8 mouse cellular contexts compared by ENCODE assay signal in genomic region chr9:123531234-123531633, GRCm38 (mm10). TPM values are rescaled to one million over a fixed set of nuclear protein-coding genes. Genes with fewer than 3 reads are reported as not detected.
DNase-seq lines count a peak whose midpoint lies in the region; ATAC-seq lines count a peak whose summit lies in the region.

No protein-coding gene starts in this region.

- peaks cover 30% of the 10 kb centered on the region for H3K4me1 ChIP-seq in kidney, embryonic 15.5 days
- peaks cover 18% of the 10 kb centered on the region for H3K4me1 ChIP-seq in embryonic facial prominence, embryonic 15.5 days
- peaks cover 24% of the 10 kb centered on the region for H3K4me1 ChIP-seq in intestine, embryonic 14.5 days (replicated peaks; ENCODE audit: control insufficient read depth, insufficient read depth, low read length)
- H3K4me1 ChIP-seq in midbrain, embryonic 15.5 days, result peaks cover 29% of the 10 kb centered on the region

- H3K9ac ChIP-seq in kidney, embryonic 15.5 days, result peak overlapping the region; percentile 97; the same call in 1 of the 2 replicates
- 0 out of 2 replicates have a peak overlapping the region, but pooled peaks have one; percentile 93 for H3K9ac ChIP-seq in embryonic facial prominence, embryonic 15.5 days
- H3K9ac ChIP-seq in intestine, embryonic 14.5 days (ENCODE audit: low read length), result no peak overlapping the region
- no peak overlapping the region; the same call in 1 of the 2 replicates for H3K9ac ChIP-seq in midbrain, embryonic 15.5 days

- ATAC-seq in kidney, embryonic 15.5 days (replicated peaks; ENCODE audit: low FRiP score), result no peak
- no peak for ATAC-seq in embryonic facial prominence, embryonic 15.5 days (ENCODE audit: insufficient number of reproducible peaks, low FRiP score, low TSS enrichment, low read depth)
- ATAC-seq in intestine, embryonic 14.5 days (replicated peaks; ENCODE audit: low FRiP score, low TSS enrichment, low read depth), result no peak
- no peak for ATAC-seq in midbrain, embryonic 15.5 days (replicated peaks)

- peak overlapping the region; percentile 64 for H3K4me2 ChIP-seq in kidney, embryonic 15.5 days
- peak overlapping the region; percentile 54 for H3K4me2 ChIP-seq in embryonic facial prominence, embryonic 15.5 days (replicated peaks)
- peak overlapping the region; percentile 83 for H3K4me2 ChIP-seq in intestine, embryonic 14.5 days (ENCODE audit: low read length)
- H3K4me2 ChIP-seq in midbrain, embryonic 15.5 days, result peak overlapping the region; percentile 56

- H3K27ac ChIP-seq in kidney, embryonic 15.5 days, result peak overlapping the region; percentile 96; the same call in 1 of the 2 replicates
- no peak overlapping the region for H3K27ac ChIP-seq in embryonic facial prominence, embryonic 15.5 days (replicated peaks)
- H3K27ac ChIP-seq in intestine, embryonic 14.5 days (ENCODE audit: low read depth), result no peak overlapping the region
- no peak overlapping the region for H3K27ac ChIP-seq in midbrain, embryonic 15.5 days

- no peak for DNase-seq in kidney, postnatal 25 days
- no peak for DNase-seq in intestine, embryonic 14.5 days (ENCODE audit: low spot score)
- no peak for DNase-seq in right cerebral cortex, adult 2 months (ENCODE audit: low spot score in 2 of 2)
- DNase-seq in adrenal gland, postnatal 36 days, result no peak
- DNase-seq in adrenal gland, postnatal 25 days, result no peak

- H3K9me3 ChIP-seq in kidney, embryonic 15.5 days (replicated peaks), result no peaks in the 10 kb centered on the region
- no peaks in the 10 kb centered on the region for H3K9me3 ChIP-seq in embryonic facial prominence, embryonic 15.5 days (replicated peaks)
- no peaks in the 10 kb centered on the region for H3K9me3 ChIP-seq in intestine, embryonic 14.5 days (ENCODE audit: control insufficient read depth, low read length)
- no peaks in the 10 kb centered on the region for H3K9me3 ChIP-seq in midbrain, embryonic 15.5 days

- H3K27me3 ChIP-seq in kidney, embryonic 15.5 days, result no peaks in the 10 kb centered on the region
- no peaks in the 10 kb centered on the region for H3K27me3 ChIP-seq in embryonic facial prominence, embryonic 15.5 days
- no peaks in the 10 kb centered on the region for H3K27me3 ChIP-seq in intestine, embryonic 14.5 days (replicated peaks; ENCODE audit: control insufficient read depth, insufficient read depth, low read length)
- H3K27me3 ChIP-seq in midbrain, embryonic 15.5 days (replicated peaks), result no peaks in the 10 kb centered on the region

- H3K36me3 ChIP-seq in kidney, embryonic 15.5 days, result peaks cover 5% of the 10 kb centered on the region; the same call in 1 of the 2 replicates
- H3K36me3 ChIP-seq in embryonic facial prominence, embryonic 15.5 days, result no peaks in the 10 kb centered on the region
- 0 out of 2 replicates have a peak, but pooled peaks cover 3% of the 10 kb centered on the region for H3K36me3 ChIP-seq in intestine, embryonic 14.5 days (ENCODE audit: control insufficient read depth, insufficient read depth, low read length)
- no peaks in the 10 kb centered on the region for H3K36me3 ChIP-seq in midbrain, embryonic 15.5 days (replicated peaks)

- peak overlapping the region; percentile 84 for H3K4me3 ChIP-seq in kidney, embryonic 15.5 days (replicated peaks)
- H3K4me3 ChIP-seq in embryonic facial prominence, embryonic 15.5 days (replicated peaks), result peak overlapping the region; percentile 96
- peak overlapping the region; percentile 84; the same call in 1 of the 2 replicates for H3K4me3 ChIP-seq in intestine, embryonic 14.5 days (ENCODE audit: low read depth, low read length)
- peak overlapping the region; percentile 71 for H3K4me3 ChIP-seq in midbrain, embryonic 15.5 days

RNA-seq across cellular contexts. Expression of gene Sacm1l, which starts 1.7 kb away (rescaled TPM):
- polyA plus RNA-seq in kidney, embryonic 15.5 days (2015; fragmentation: Nextera tagmentation; extraction: Ambion mirVana), result 56.1 and 64.2 TPM in 2 replicates
- 47.7 and 49.0 TPM in 2 replicates for polyA plus RNA-seq in embryonic facial prominence, embryonic 15.5 days (2015; fragmentation: Nextera tagmentation; extraction: Ambion mirVana)
- 51.0 and 55.8 TPM in 2 replicates for polyA plus RNA-seq in intestine, embryonic 14.5 days (2014; fragmentation: Nextera tagmentation; extraction: Ambion mirVana)
- 49.0 and 50.9 TPM in 2 replicates for polyA plus RNA-seq in midbrain, embryonic 15.5 days (2015; fragmentation: Nextera tagmentation; extraction: Ambion mirVana)
- 100 to 1,000 TPM in 1 of 2 experiments, 10 to 100 TPM in 1; 95.7 to 158 TPM for total RNA-seq in adrenal gland, postnatal 36 days (2021)
- total RNA-seq in adrenal gland, postnatal 25 days (2021), result 76.0 and 110 TPM in 2 replicates

RNA-seq across cellular contexts. Expression of gene Limd1, which starts 52.7 kb away (rescaled TPM):
- 49.3 and 50.5 TPM in 2 replicates for polyA plus RNA-seq in kidney, embryonic 15.5 days (2015; fragmentation: Nextera tagmentation; extraction: Ambion mirVana)
- polyA plus RNA-seq in embryonic facial prominence, embryonic 15.5 days (2015; fragmentation: Nextera tagmentation; extraction: Ambion mirVana), result 53.8 and 53.9 TPM in 2 replicates
- polyA plus RNA-seq in intestine, embryonic 14.5 days (2014; fragmentation: Nextera tagmentation; extraction: Ambion mirVana), result 62.1 and 67.1 TPM in 2 replicates
- polyA plus RNA-seq in midbrain, embryonic 15.5 days (2015; fragmentation: Nextera tagmentation; extraction: Ambion mirVana), result 11.4 and 13.9 TPM in 2 replicates
- total RNA-seq in adrenal gland, postnatal 36 days (2021), result 10 to 100 TPM; 27.4 to 31.1 TPM
- 32.4 and 34.7 TPM in 2 replicates for total RNA-seq in adrenal gland, postnatal 25 days (2021)

Comparison
In these comparisons a context has a peak if more than half of its experiments do, and no peak if none do; other contexts are left out.
1. H3K9ac ChIP-seq: peak in kidney, embryonic 15.5 days (single experiment) and embryonic facial prominence, embryonic 15.5 days (single experiment); none in intestine, embryonic 14.5 days (single experiment) and midbrain, embryonic 15.5 days (single experiment).
2. Peak in every context shown above with its lines, with median percentiles within 50 percentile points of each other: H3K4me2 ChIP-seq and H3K4me3 ChIP-seq.